Mouse (Mus musculus) stomach, embryonic 16.5 days (tissue): ENCODE data around the gene Ptges2. TPM values are rescaled to one million over a fixed set of nuclear protein-coding genes. Genes with fewer than 3 reads are reported as not detected.

Source experiments
- ATAC-seq: fragments of 200-750 bp; cut with Nextera tagmentation; 2 replicates; pipeline ENCODE4 v1.8.0; 2017; ENCODE audit warnings: moderate number of reproducible peaks, moderate TSS enrichment; ENCODE audit not compliant: insufficient read depth, low FRiP score
- H3K27ac ChIP-seq: fragments of 300-500 bp; sonication (generic); 2 replicates; pipeline ENCODE4 v1.5.1; 2014; ENCODE audit warnings: low read length
- H3K27me3 ChIP-seq: fragments of 300-500 bp; sonication (generic); 2 replicates; pipeline ENCODE4 v1.6.1; 2014; ENCODE audit warnings: low read length, control low read depth, mixed read lengths; ENCODE audit not compliant: control insufficient read depth, insufficient read depth
- H3K36me3 ChIP-seq: fragments of 300-500 bp; sonication (generic); 2 replicates; pipeline ENCODE4 v1.6.1; 2014; ENCODE audit warnings: low read length; ENCODE audit not compliant: control insufficient read depth, insufficient read depth
- H3K4me1 ChIP-seq: fragments of 300-500 bp; sonication (generic); 2 replicates; pipeline ENCODE4 v1.6.1; 2014; ENCODE audit warnings: low read length, control low read depth, mixed read lengths; ENCODE audit not compliant: control insufficient read depth, insufficient read depth
- H3K4me2 ChIP-seq: fragments of 300-500 bp; sonication (generic); 2 replicates; pipeline ENCODE4 v1.6.1; 2014; ENCODE audit warnings: low read depth, low read length, mixed read lengths
- H3K4me3 ChIP-seq: fragments of 300-500 bp; sonication (generic); replicated peaks from 2 replicates; pipeline ENCODE4 v1.5.1; 2014; ENCODE audit warnings: mild to moderate bottlenecking, low read length
- H3K9ac ChIP-seq: fragments of 300-500 bp; sonication (generic); 2 replicates; pipeline ENCODE4 v1.6.1; 2014; ENCODE audit warnings: low read length
- H3K9me3 ChIP-seq: fragments of 300-500 bp; sonication (generic); replicated peaks from 2 replicates; pipeline ENCODE4 v1.6.1; 2016; ENCODE audit warnings: low read length, control low read depth; ENCODE audit not compliant: control insufficient read depth
- WGBS: fragments of 180-500 bp; shearing (Covaris S2); extraction: QIAGEN DNeasy Blood & Tissue Kit; methylation state at CpG from one replicate; pipeline ENCODE4 v1.1.7; 2014; 5-methylcytosine and 5-hydroxymethylcytosine counted together
- polyA plus RNA-seq: library from polyadenylated mRNA; unstranded; fragments of >200 nt; fragmentation: Nextera tagmentation; extraction: Ambion mirVana; gene quantifications from 2 replicates; pipeline ENCODE4 v1.2.1, GENCODE M21; 2015

The Ptges2 gene
- polyA plus RNA-seq: 23.7 and 26.7 TPM in 2 replicates

GRCm38 (mm10) chr2:32395484-32395945 lies at the start of gene Ptges2:
Gene Ptges2 (plus strand): TSS chr2:32395896.
- Histone ChIP-seq H3K36me3 (no peaks in the 10 kb centered on the region; the same call in 1 of the 2 replicates), H3K27ac (peak within 1 kb of the TSS; percentile 92), H3K4me2 (peak within 1 kb of the TSS; percentile 95), H3K27me3 (no peaks in the 10 kb centered on the region), H3K4me1 (peaks cover 11% of the 10 kb centered on the region), H3K9me3 (no peaks in the 10 kb centered on the region), H3K4me3 (peak within 1 kb of the TSS; percentile 79), H3K9ac (peak within 1 kb of the TSS; percentile 89)
- WGBS: under 1% methylated on average over 31 of the region's 31 CpGs
- peak; percentile 90 for ATAC-seq

- Histone ChIP-seq H3K27ac (no peak overlapping the region), H3K36me3 (no peaks in the 10 kb centered on the region), H3K9me3 (no peaks in the 10 kb centered on the region), H3K4me1 (peaks cover 17% of the 10 kb centered on the region), H3K4me2 (no peak overlapping the region), H3K27me3 (no peaks in the 10 kb centered on the region), H3K9ac (no peak overlapping the region), H3K4me3 (no peak overlapping the region)
- WGBS: 71% methylated on average over 6 of the region's 6 CpGs
- no peak for ATAC-seq
Observed at GRCm38 (mm10) chr2:32347019-32347418, 48.7 kb upstream of the Ptges2 start.

GRCm38 (mm10) chr2:32348311-32348710 lies 47.4 kb upstream of the Ptges2 start:
- Histone ChIP-seq H3K9me3 (no peaks in the 10 kb centered on the region), H3K27me3 (no peaks in the 10 kb centered on the region), H3K4me1 (peaks cover 11% of the 10 kb centered on the region), H3K36me3 (no peaks in the 10 kb centered on the region), H3K4me3 (no peak overlapping the region), H3K27ac (no peak overlapping the region), H3K4me2 (no peak overlapping the region), H3K9ac (no peak overlapping the region)
- ATAC-seq: no peak
- 73% methylated on average over 11 of the region's 11 CpGs for WGBS

GRCm38 (mm10) chr2:32349625-32350255 lies 46.0 kb upstream of the Ptges2 start:
- no peak overlapping the region for H3K27ac ChIP-seq
- no peaks in the 10 kb centered on the region for H3K9me3 ChIP-seq
- H3K4me3 ChIP-seq: no peak overlapping the region
- ATAC-seq: no peak
- WGBS: 54% methylated on average over 8 of the region's 8 CpGs
- no peaks in the 10 kb centered on the region for H3K27me3 ChIP-seq
- H3K4me2 ChIP-seq: no peak overlapping the region
- no peaks in the 10 kb centered on the region for H3K36me3 ChIP-seq
- H3K4me1 ChIP-seq: peaks cover 11% of the 10 kb centered on the region
- H3K9ac ChIP-seq: no peak overlapping the region

- 49% methylated on average over 13 of the region's 13 CpGs for WGBS
- H3K4me2 ChIP-seq: no peak overlapping the region
- no peaks in the 10 kb centered on the region for H3K9me3 ChIP-seq
- H3K27me3 ChIP-seq: no peaks in the 10 kb centered on the region
- no peak overlapping the region for H3K27ac ChIP-seq
- H3K4me3 ChIP-seq: no peak overlapping the region
- no peak for ATAC-seq
- no peak overlapping the region for H3K9ac ChIP-seq
- H3K36me3 ChIP-seq: no peaks in the 10 kb centered on the region
- H3K4me1 ChIP-seq: peaks cover 11% of the 10 kb centered on the region
Observed at GRCm38 (mm10) chr2:32350471-32351051, 45.1 kb upstream of the Ptges2 start.

GRCm38 (mm10) chr2:32351471-32351961 lies 44.2 kb upstream of the Ptges2 start:
- H3K27me3 ChIP-seq: no peaks in the 10 kb centered on the region
- H3K27ac ChIP-seq: 0 out of 2 replicates have a peak overlapping the region, but pooled peaks have one; percentile 10
- H3K4me3 ChIP-seq: peak overlapping the region; percentile 72
- peak overlapping the region; percentile 84; the same call in 1 of the 2 replicates for H3K9ac ChIP-seq
- ATAC-seq: no peak
- no peaks in the 10 kb centered on the region for H3K9me3 ChIP-seq
- WGBS: 54% methylated on average over 9 of the region's 9 CpGs
- peak overlapping the region; percentile 93 for H3K4me2 ChIP-seq
- peaks cover 11% of the 10 kb centered on the region for H3K4me1 ChIP-seq
- H3K36me3 ChIP-seq: no peaks in the 10 kb centered on the region

- H3K9me3 ChIP-seq: no peaks in the 10 kb centered on the region
- ATAC-seq: peak; percentile 22
- H3K4me1 ChIP-seq: peaks cover 11% of the 10 kb centered on the region
- H3K4me3 ChIP-seq: peak within 1 kb of the TSS; percentile 72
- 1% methylated on average over 43 of the region's 52 CpGs for WGBS
- no peaks in the 10 kb centered on the region for H3K27me3 ChIP-seq
- H3K36me3 ChIP-seq: no peaks in the 10 kb centered on the region
- peak within 1 kb of the TSS; percentile 84 for H3K9ac ChIP-seq
- H3K27ac ChIP-seq: peak within 1 kb of the TSS; percentile 52; the same call in 1 of the 2 replicates
- H3K4me2 ChIP-seq: peak within 1 kb of the TSS; percentile 93
Observed at GRCm38 (mm10) chr2:32352151-32353006, 43.3 kb upstream of the Ptges2 start, which contains the start of gene Ciz1. Gene Ciz1 (plus strand): TSS chr2:32352327.

- Histone ChIP-seq H3K9me3 (no peaks in the 10 kb centered on the region), H3K36me3 (no peaks in the 10 kb centered on the region), H3K4me2 (peak within 1 kb of the TSS; percentile 93), H3K4me3 (peak within 1 kb of the TSS; percentile 72), H3K4me1 (peaks cover 11% of the 10 kb centered on the region), H3K9ac (peak within 1 kb of the TSS; percentile 84), H3K27ac (peak within 1 kb of the TSS; percentile 66), H3K27me3 (no peaks in the 10 kb centered on the region)
- WGBS: under 1% methylated on average over 62 of the region's 63 CpGs
- peak; percentile 77; the same call in 1 of the 2 replicates for ATAC-seq
Observed at GRCm38 (mm10) chr2:32353007-32353542, 42.6 kb upstream of the Ptges2 start, which contains the start of gene Dnm1. Gene Dnm1 (minus strand): TSS chr2:32353338.
